Mouse (Mus musculus): Measurements from ENCODE around the gene Abca1.

DNA sequence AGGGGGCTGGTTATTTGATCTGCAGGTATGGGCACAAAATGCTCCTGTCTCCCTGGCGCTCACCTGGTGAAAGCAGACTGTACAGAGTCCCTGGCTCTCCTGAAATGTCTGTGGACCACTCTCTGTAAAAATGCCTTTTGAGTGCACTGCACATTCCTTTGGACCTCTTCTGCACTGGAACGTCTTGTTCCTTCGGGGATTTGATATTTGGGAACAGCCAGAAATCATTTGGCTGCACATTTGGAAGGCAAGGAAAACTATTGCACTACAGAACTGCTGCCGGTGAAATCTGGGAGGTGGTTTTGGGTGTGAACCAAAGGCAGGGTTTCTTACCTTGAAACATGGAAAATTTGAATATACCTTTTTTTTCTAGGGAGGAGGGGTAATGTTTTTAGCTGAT is 38.1 kb upstream of the Abca1 start:
- no peak for TF ChIP-seq CHD2 (IDR thresholded peaks at IDR 0.05; ENCODE audit: low read depth, low read length)
- no peak for TF ChIP-seq ZNF384 (IDR thresholded peaks at IDR 0.05; ENCODE audit: low read depth, low read length)
- no peak for TF ChIP-seq HCFC1 (IDR thresholded peaks at IDR 0.05; ENCODE audit: borderline replicate concordance, insufficient read depth, low read length)
- no peak for TF ChIP-seq MAFK (IDR thresholded peaks at IDR 0.05; ENCODE audit: insufficient read depth, low read depth, low read length)
- no peak for TF ChIP-seq ZC3H11A (IDR thresholded peaks at IDR 0.05; ENCODE audit: borderline replicate concordance, low read depth, low read length)

Measured in ES-E14 (cell line).